Mouse (Mus musculus) liver, adult 2 months (tissue): ENCODE measurements around the gene Adamts16.

Experiments
- CTCF ChIP-seq: fragments of 200-500 bp; IDR thresholded peaks from 2 replicates; pipeline ENCODE4 v1.5.1; 2011; ENCODE audit warnings: low read depth, low read length, control low read depth
- POLR2A ChIP-seq: fragments of 200-500 bp; IDR thresholded peaks from 2 replicates; pipeline ENCODE4 v1.6.1; 2011; ENCODE audit warnings: low read length, control low read depth; ENCODE audit not compliant: insufficient read depth; ENCODE audit errors: extremely low read depth

DNA sequence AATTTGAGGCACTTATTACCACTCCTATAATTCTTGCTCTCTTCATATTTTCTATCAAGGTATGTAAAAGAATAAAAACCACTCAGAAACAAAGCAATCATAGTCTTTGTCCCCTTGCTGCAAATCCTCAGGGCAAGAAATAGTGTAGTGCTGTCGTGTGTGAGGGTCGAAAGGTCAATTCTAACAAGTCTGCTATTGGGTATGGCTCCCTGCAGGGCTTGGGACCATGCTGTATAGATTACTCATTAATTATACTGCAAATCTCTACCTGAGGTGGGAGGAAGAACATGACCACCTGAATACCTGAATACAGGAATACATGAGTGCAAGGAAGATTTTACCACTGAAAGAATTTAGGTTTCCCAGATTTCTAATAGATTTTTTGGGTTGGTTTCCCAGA lies 72.5 kb downstream of the Adamts16 start:
- no peak for TF ChIP-seq POLR2A
- TF ChIP-seq CTCF: no peak
